Mouse (Mus musculus) stomach, embryonic 16.5 days (tissue): ENCODE measurements around the gene Kdm4c. TPM values are rescaled to one million over a fixed set of nuclear protein-coding genes. Genes with fewer than 3 reads are reported as not detected.
"Not testable (repeated sequence)": the region's sequence is repeated elsewhere in the genome, so short reads cannot be mapped to it uniquely, and the experiment has no call there.

Experiments used
- ATAC-seq: fragments of 200-750 bp; cut with Nextera tagmentation; 2 replicates; pipeline ENCODE4 v1.8.0; 2017; ENCODE audit warnings: moderate number of reproducible peaks, moderate TSS enrichment; ENCODE audit not compliant: insufficient read depth, low FRiP score
- H3K27ac ChIP-seq: fragments of 300-500 bp; sonication (generic); 2 replicates; pipeline ENCODE4 v1.5.1; 2014; ENCODE audit warnings: low read length
- H3K27me3 ChIP-seq: fragments of 300-500 bp; sonication (generic); 2 replicates; pipeline ENCODE4 v1.6.1; 2014; ENCODE audit warnings: low read length, control low read depth, mixed read lengths; ENCODE audit not compliant: control insufficient read depth, insufficient read depth
- H3K36me3 ChIP-seq: fragments of 300-500 bp; sonication (generic); 2 replicates; pipeline ENCODE4 v1.6.1; 2014; ENCODE audit warnings: low read length; ENCODE audit not compliant: control insufficient read depth, insufficient read depth
- H3K4me1 ChIP-seq: fragments of 300-500 bp; sonication (generic); 2 replicates; pipeline ENCODE4 v1.6.1; 2014; ENCODE audit warnings: low read length, control low read depth, mixed read lengths; ENCODE audit not compliant: control insufficient read depth, insufficient read depth
- H3K4me2 ChIP-seq: fragments of 300-500 bp; sonication (generic); 2 replicates; pipeline ENCODE4 v1.6.1; 2014; ENCODE audit warnings: low read depth, low read length, mixed read lengths
- H3K4me3 ChIP-seq: fragments of 300-500 bp; sonication (generic); replicated peaks from 2 replicates; pipeline ENCODE4 v1.5.1; 2014; ENCODE audit warnings: mild to moderate bottlenecking, low read length
- H3K9ac ChIP-seq: fragments of 300-500 bp; sonication (generic); 2 replicates; pipeline ENCODE4 v1.6.1; 2014; ENCODE audit warnings: low read length
- H3K9me3 ChIP-seq: fragments of 300-500 bp; sonication (generic); replicated peaks from 2 replicates; pipeline ENCODE4 v1.6.1; 2016; ENCODE audit warnings: low read length, control low read depth; ENCODE audit not compliant: control insufficient read depth
- whole genome bisulfite sequencing: fragments of 180-500 bp; shearing (Covaris S2); extraction: QIAGEN DNeasy Blood & Tissue Kit; methylation state at CpG from one replicate; pipeline ENCODE4 v1.1.7; 2014; 5-methylcytosine and 5-hydroxymethylcytosine counted together
- polyA plus RNA-seq: library from polyadenylated mRNA; unstranded; fragments of >200 nt; fragmentation: Nextera tagmentation; extraction: Ambion mirVana; gene quantifications from 2 replicates; pipeline ENCODE4 v1.2.1, GENCODE M21; 2015

Kdm4c gene
- polyA plus RNA-seq, 1 experiment from 2014 or later, result 13.8 TPM

DNA sequence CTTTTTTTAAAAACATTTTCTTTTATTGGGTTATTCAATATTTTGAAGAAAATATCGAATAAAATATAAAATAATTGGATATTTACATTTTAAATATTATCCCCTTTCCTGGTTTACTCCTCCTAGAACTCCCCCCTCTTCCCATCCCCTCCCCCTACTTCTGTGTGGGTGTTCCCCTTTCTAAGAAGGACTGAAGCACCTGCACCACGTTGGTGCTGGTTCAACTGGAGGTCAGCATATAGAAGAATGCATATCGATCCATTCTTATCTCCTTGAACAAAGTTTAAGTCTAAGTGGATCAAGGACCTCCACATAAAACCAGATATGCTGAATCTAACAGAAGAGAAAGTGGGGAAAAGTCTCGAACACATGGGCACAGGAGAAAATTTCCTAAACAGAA lies 144.3 kb downstream of the Kdm4c start:
- WGBS, result 56% methylated on average over 4 of the region's 4 CpGs
- Histone ChIP-seq H3K9me3 (no peaks in the 10 kb centered on the region), H3K9ac (no peak overlapping the region), H3K36me3 (0 out of 2 replicates have a peak, but pooled peaks cover 4% of the 10 kb centered on the region), H3K27me3 (no peaks in the 10 kb centered on the region), H3K4me2 (no peak overlapping the region), H3K27ac (no peak overlapping the region), H3K4me3 (no peak overlapping the region), H3K4me1 (no peaks in the 10 kb centered on the region)
- ATAC-seq, result no peak

GRCm38 (mm10) chr4:74393162-74393561 lies 150.9 kb downstream of the Kdm4c start:
- WGBS, result 87% methylated on average over 2 of the region's 2 CpGs
- Histone ChIP-seq H3K4me1 (no peaks in the 10 kb centered on the region), H3K4me2 (no peak overlapping the region), H3K9ac (no peak overlapping the region), H3K27ac (no peak overlapping the region), H3K27me3 (no peaks in the 10 kb centered on the region), H3K4me3 (no peak overlapping the region), H3K36me3 (no peaks in the 10 kb centered on the region; the same call in 1 of the 2 replicates), H3K9me3 (no peaks in the 10 kb centered on the region)
- no peak for ATAC-seq

DNA sequence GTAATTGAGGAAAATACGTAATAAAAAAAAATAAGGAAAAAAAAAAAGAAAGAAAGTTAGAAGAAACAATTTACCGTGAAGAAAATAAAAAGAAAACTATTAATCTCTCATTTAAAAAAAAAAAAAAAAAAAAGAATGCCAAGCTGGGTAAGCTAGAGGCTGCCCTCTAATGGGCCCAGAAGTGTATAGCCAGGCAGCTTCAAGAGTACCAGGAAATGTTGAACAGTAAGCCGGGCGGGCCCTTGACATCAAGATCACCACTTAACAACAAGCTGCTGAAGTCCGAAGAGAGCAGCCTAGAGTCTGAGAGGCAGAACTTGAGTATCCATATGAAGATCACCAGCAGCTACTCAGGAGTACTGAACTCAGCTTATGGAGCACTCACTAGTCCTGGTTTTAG lies 154.3 kb downstream of the Kdm4c start:
- no peak overlapping the region for H3K27ac ChIP-seq
- 92% methylated on average over 5 of the region's 5 CpGs for WGBS
- H3K36me3 ChIP-seq, result no peaks in the 10 kb centered on the region; the same call in 1 of the 2 replicates
- H3K4me1 ChIP-seq, result no peaks in the 10 kb centered on the region
- no peak overlapping the region for H3K4me3 ChIP-seq
- H3K4me2 ChIP-seq, result no peak overlapping the region
- H3K9me3 ChIP-seq, result no peaks in the 10 kb centered on the region
- no peak overlapping the region for H3K9ac ChIP-seq
- no peaks in the 10 kb centered on the region for H3K27me3 ChIP-seq
- ATAC-seq, result no peak

DNA sequence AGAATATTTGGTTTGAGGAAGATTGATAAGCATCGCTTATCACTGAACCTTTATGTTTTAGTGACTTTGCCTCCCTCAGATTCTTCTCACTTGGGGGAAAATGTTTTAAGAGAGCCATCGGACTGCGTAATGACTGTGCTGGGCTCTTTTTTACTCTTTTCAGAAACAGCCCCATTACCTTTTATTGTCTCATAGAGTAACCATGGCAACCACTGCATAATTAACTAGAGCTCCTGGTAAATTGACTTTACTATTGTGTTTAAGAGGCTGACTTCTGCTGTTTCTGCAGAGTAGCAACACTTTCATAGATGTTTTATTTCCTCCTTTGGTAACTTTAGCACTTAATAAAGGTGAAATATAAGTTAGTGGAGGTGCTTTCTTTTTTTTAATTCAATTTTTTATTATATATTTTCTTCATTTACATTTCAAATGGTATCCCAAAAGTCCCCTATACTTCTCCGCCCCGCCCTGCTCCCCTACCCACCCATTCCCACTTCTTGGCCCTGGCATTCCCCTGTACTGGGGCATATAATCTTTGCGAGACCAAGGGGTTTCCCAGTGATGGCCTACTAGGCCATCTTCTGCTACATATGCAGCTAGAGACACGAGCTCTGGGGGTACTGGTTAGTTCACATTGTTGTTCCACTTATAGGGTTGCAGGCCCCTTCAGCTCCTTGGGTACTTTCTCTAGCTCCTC lies 159.5 kb downstream of the Kdm4c start:
- WGBS, result 87% methylated on average over 7 of the region's 7 CpGs
- H3K27me3 ChIP-seq, H3K9me3 ChIP-seq, H3K4me3 ChIP-seq, H3K27ac ChIP-seq, ATAC-seq, H3K4me2 ChIP-seq, H3K4me1 ChIP-seq, H3K9ac ChIP-seq: not testable (repeated sequence)
- peaks cover 16% of the 10 kb centered on the region; the same call in 1 of the 2 replicates for H3K36me3 ChIP-seq

GRCm38 (mm10) chr4:74408731-74409130 lies 166.4 kb downstream of the Kdm4c start:
- WGBS, result 87% methylated on average over 1 of the region's 1 CpGs
- Histone ChIP-seq H3K9me3 (no peaks in the 10 kb centered on the region), H3K27ac (no peak overlapping the region), H3K27me3 (no peaks in the 10 kb centered on the region), H3K36me3 (peaks cover 20% of the 10 kb centered on the region; the same call in 1 of the 2 replicates), H3K4me2 (no peak overlapping the region), H3K9ac (no peak overlapping the region), H3K4me3 (no peak overlapping the region), H3K4me1 (no peaks in the 10 kb centered on the region)
- ATAC-seq, result no peak

DNA sequence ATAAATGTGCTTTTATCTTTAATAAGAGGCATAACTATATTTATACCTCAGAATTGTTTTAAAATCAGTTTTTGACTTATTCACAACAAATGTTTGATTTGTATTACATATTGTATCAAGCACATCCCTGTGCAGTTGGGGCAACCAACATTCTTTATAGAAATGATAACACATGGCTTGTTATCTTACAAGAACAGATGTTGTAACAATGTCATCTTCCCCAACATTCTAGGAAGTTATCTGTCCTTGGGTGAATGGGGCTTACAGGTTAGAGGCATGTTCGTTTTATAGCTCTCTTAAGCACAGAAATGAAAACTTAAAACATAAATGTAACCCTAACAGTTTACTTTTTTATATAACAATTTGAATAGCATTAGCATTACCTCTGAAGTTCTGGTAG lies 177.5 kb downstream of the Kdm4c start:
- Histone ChIP-seq H3K4me2 (no peak overlapping the region), H3K4me3 (no peak overlapping the region), H3K27ac (no peak overlapping the region), H3K9ac (no peak overlapping the region), H3K9me3 (no peaks in the 10 kb centered on the region), H3K4me1 (no peaks in the 10 kb centered on the region), H3K36me3 (no peaks in the 10 kb centered on the region), H3K27me3 (no peaks in the 10 kb centered on the region)
- ATAC-seq, result no peak
- 76% methylated on average over 1 of the region's 1 CpGs for WGBS

Other genes starting within 250 kb of the Kdm4c start
- 0.67 and 0.70 TPM in 2 replicates for gene Frmd3, start 229.1 kb upstream of the Kdm4c start, polyA plus RNA-seq